Mouse (Mus musculus) embryonic fibroblast, embryonic 13.5 days (primary cell): ENCODE data around the gene Ttc13.

Source experiments
- CTCF ChIP-seq: IDR thresholded peaks from 2 replicates; pipeline ENCODE4 v1.5.1; 2011; ENCODE audit warnings: mild to moderate bottlenecking, control low read depth, low read length, moderate library complexity, borderline replicate concordance; ENCODE audit not compliant: insufficient read depth
- POLR2A ChIP-seq: IDR thresholded peaks from 2 replicates; pipeline ENCODE4 v1.6.1; 2011; ENCODE audit warnings: low read depth, mild to moderate bottlenecking, control low read depth, low read length, moderate library complexity

DNA sequence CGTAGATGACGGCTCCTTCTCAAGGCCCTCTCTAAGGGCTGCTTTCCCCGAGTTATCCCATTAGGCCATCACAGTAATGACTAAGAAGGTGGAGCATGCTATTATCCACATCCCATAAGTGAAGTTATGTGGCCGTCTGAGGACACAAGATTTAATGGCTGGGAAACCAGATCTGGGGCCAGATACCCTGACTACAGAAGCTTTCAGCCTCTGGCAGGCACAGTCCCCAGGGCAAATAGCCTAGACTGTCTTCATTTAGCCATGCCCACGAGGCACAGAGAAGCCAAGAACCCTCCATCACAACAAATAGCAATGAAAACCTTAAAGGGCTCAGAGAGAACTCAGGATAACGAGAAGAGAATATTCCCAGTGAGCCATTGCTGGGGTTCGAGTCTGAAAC, 41.3 kb upstream of the Ttc13 start:
- TF ChIP-seq CTCF, result no peak
- TF ChIP-seq POLR2A, result no peak
